8 mouse cellular contexts compared by ENCODE assay signal in genomic region chr2:164823181-164823585, GRCm38 (mm10). TPM values are rescaled to one million over a fixed set of nuclear protein-coding genes. Genes with fewer than 3 reads are reported as not detected.
DNase-seq lines count a peak whose midpoint lies in the region; ATAC-seq and TF ChIP-seq lines count a peak whose summit lies in the region.

No protein-coding gene starts in this region.

- TF ChIP-seq POLR2A in myocyte (IDR thresholded peaks at IDR 0.05; ENCODE audit: insufficient read length, low read depth): no peak

- H3K4me2 ChIP-seq in kidney, postnatal 0 days (ENCODE audit: low read length): peak overlapping the region; percentile 77
- peak overlapping the region; percentile 65 for H3K4me2 ChIP-seq in forebrain, embryonic 13.5 days
- peak overlapping the region; percentile 61 for H3K4me2 ChIP-seq in limb, embryonic 15.5 days
- H3K4me2 ChIP-seq in myocyte (ENCODE audit: low read depth): peak overlapping the region; percentile 76

- H3K9ac ChIP-seq in kidney, postnatal 0 days (ENCODE audit: low read depth, low read length): peak overlapping the region; percentile 59
- peak overlapping the region; percentile 76 for H3K9ac ChIP-seq in forebrain, embryonic 13.5 days
- H3K9ac ChIP-seq in limb, embryonic 15.5 days: peak overlapping the region; percentile 69

- peak overlapping the region; percentile 78 for H3K27ac ChIP-seq in kidney, postnatal 0 days
- peak overlapping the region; percentile 84 for H3K27ac ChIP-seq in forebrain, embryonic 13.5 days
- H3K27ac ChIP-seq in limb, embryonic 15.5 days: peak overlapping the region; percentile 86

- H3K4me3 ChIP-seq in kidney, postnatal 0 days (replicated peaks; ENCODE audit: low read depth, low read length): peak overlapping the region; percentile 77
- peak overlapping the region; percentile 63 for H3K4me3 ChIP-seq in forebrain, embryonic 13.5 days
- peak overlapping the region; percentile 84 for H3K4me3 ChIP-seq in limb, embryonic 15.5 days
- H3K4me3 ChIP-seq in myocyte: peak overlapping the region; percentile 74

- no peaks in the 10 kb centered on the region for H3K27me3 ChIP-seq in kidney, postnatal 0 days (ENCODE audit: insufficient read depth, low read length)
- no peaks in the 10 kb centered on the region for H3K27me3 ChIP-seq in Patski
- H3K27me3 ChIP-seq in forebrain, embryonic 13.5 days: no peaks in the 10 kb centered on the region
- H3K27me3 ChIP-seq in limb, embryonic 15.5 days: no peaks in the 10 kb centered on the region
- H3K27me3 ChIP-seq in myocyte (ENCODE audit: control insufficient read depth, insufficient read depth, insufficient read length): no peaks in the 10 kb centered on the region

- peaks cover 15% of the 10 kb centered on the region for H3K79me2 ChIP-seq in myocyte (ENCODE audit: control insufficient read depth, insufficient read depth)

- H3K36me3 ChIP-seq in kidney, postnatal 0 days (ENCODE audit: insufficient read depth, low read length): peaks cover 36% of the 10 kb centered on the region
- H3K36me3 ChIP-seq in forebrain, embryonic 13.5 days (ENCODE audit: poor library complexity, severe bottlenecking): peaks cover 59% of the 10 kb centered on the region
- H3K36me3 ChIP-seq in limb, embryonic 15.5 days: peaks cover 55% of the 10 kb centered on the region
- peaks cover 5% of the 10 kb centered on the region for H3K36me3 ChIP-seq in myocyte (ENCODE audit: control insufficient read depth, insufficient read depth)

- in situ Hi-C loops in Patski (cut with MboI; ENCODE audit: low pct_unique_long_range_greater_than_20kb): no loop called here

- CTCF ChIA-PET in Patski (lab: Charles Lee): interaction anchor here (1.1 to 1.3 kb wide), 3 partner anchors 14 to 45 kb away, joined by 3 to 4 read pairs (median 3); partner anchors contain the start of genes Acot8 and Zswim3

- POLR2A ChIA-PET in Patski (lab: Charles Lee): interaction anchor here (0.7 to 2.0 kb wide), 4 partner anchors 10 to 55 kb away, joined by 3 to 7 read pairs (median 4); partner anchors contain the start of genes Acot8, Ctsa and Zswim3

- H3K4me1 ChIP-seq in kidney, postnatal 0 days (replicated peaks; ENCODE audit: insufficient read depth, low read length): no peaks in the 10 kb centered on the region
- H3K4me1 ChIP-seq in forebrain, embryonic 13.5 days: peaks cover 20% of the 10 kb centered on the region
- peaks cover 13% of the 10 kb centered on the region; the same call in 1 of the 2 replicates for H3K4me1 ChIP-seq in limb, embryonic 15.5 days

- 2% methylated on average over 10 of the region's 10 CpGs for WGBS in kidney, postnatal 0 days
- 2% methylated on average over 10 of the region's 10 CpGs for WGBS in forebrain, embryonic 13.5 days
- WGBS in limb, embryonic 15.5 days: 2% methylated on average over 10 of the region's 10 CpGs

- TF ChIP-seq CTCF in kidney, postnatal 0 days (IDR thresholded peaks at IDR 0.05; ENCODE audit: low read depth): peak; percentile 20; the same call in 1 of the 2 replicates
- TF ChIP-seq CTCF in Patski (IDR thresholded peaks at IDR 0.05): no peak

- peak; percentile 41 for ATAC-seq in kidney, postnatal 0 days (replicated peaks; ENCODE audit: low FRiP score, low read depth)
- ATAC-seq in Patski: peak; percentile 24
- ATAC-seq in forebrain, embryonic 13.5 days: peak; percentile 67
- ATAC-seq in limb, embryonic 15.5 days (ENCODE audit: insufficient number of reproducible peaks, low FRiP score, low TSS enrichment, low read depth): peak; percentile 42; the same call in 1 of the 2 replicates

- H3ac ChIP-seq in myocyte (ENCODE audit: control insufficient read depth, insufficient read length): no peak overlapping the region

- peak; percentile 69 for DNase-seq in kidney, postnatal 0 days (ENCODE audit: low spot score)
- no peak for DNase-seq in kidney, adult 8-10 months
- no peak for DNase-seq in Patski (ENCODE audit: low read depth, low spot score)
- no peak for DNase-seq in layer of hippocampus, adult 18-20 months (ENCODE audit: low spot score in 2 of 2)
- DNase-seq in gastrocnemius, postnatal 25 days: no peak

- no peaks in the 10 kb centered on the region for H3K9me3 ChIP-seq in kidney, postnatal 0 days (replicated peaks; ENCODE audit: low read length)
- H3K9me3 ChIP-seq in forebrain, embryonic 13.5 days (replicated peaks): no peaks in the 10 kb centered on the region
- H3K9me3 ChIP-seq in limb, embryonic 15.5 days: no peaks in the 10 kb centered on the region

TF ChIP-seq in myocyte, 11 proteins besides CTCF, POLR2A, EP300 and RAD21:
- TF ChIP-seq MYOD1 (IDR thresholded peaks at IDR 0.05; ENCODE audit: control insufficient read depth in 1 of 3, insufficient read length in 2 of 3, low read depth in 2 of 3) (no peak), CEBPB (IDR thresholded peaks at IDR 0.05; ENCODE audit: insufficient read depth, poor library complexity, severe bottlenecking) (no peak), SRF (IDR thresholded peaks at IDR 0.05; ENCODE audit: control insufficient read depth, insufficient read length, low read depth) (no peak), REST (IDR thresholded peaks at IDR 0.05; ENCODE audit: insufficient read depth, insufficient read length) (no peak), TCF3 (IDR thresholded peaks at IDR 0.05; ENCODE audit: insufficient read length, low read depth) (no peak), MYOG (IDR thresholded peaks at IDR 0.05; ENCODE audit: control insufficient read depth in 1 of 3, insufficient read depth in 1 of 3, insufficient read length in 2 of 3, low read depth in 2 of 3) (no peak), TCF12 (IDR thresholded peaks at IDR 0.05; ENCODE audit: insufficient read depth, poor library complexity, severe bottlenecking) (no peak), POLR2AphosphoS2 (IDR thresholded peaks at IDR 0.05; ENCODE audit: insufficient read length, low read depth) (no peak), USF1 (IDR thresholded peaks at IDR 0.05; ENCODE audit: low read depth) (no peak)

RNA-seq across cellular contexts. Expression of gene Zswim1, which starts 0.7 kb away (rescaled TPM):
- polyA plus RNA-seq in kidney, postnatal 0 days (2015; fragmentation: Nextera tagmentation; extraction: Ambion mirVana): 15.5 and 15.8 TPM in 2 replicates
- polyA plus RNA-seq in Patski (2021): 13.2 TPM
- polyA plus RNA-seq in forebrain, embryonic 13.5 days (2015; fragmentation: Nextera tagmentation; extraction: Ambion mirVana): 22.1 and 23.2 TPM in 2 replicates
- polyA plus RNA-seq in limb, embryonic 15.5 days (2015; fragmentation: Nextera tagmentation; extraction: Ambion mirVana): 19.4 and 20.1 TPM in 2 replicates
- 13.3 TPM for polyA plus RNA-seq in myocyte (2012; fragmentation: generic; extraction: Trizol)
- total RNA-seq in layer of hippocampus, adult 18-20 months (2021): 10 to 100 TPM; 22.7 to 26.3 TPM
- 1 to 10 TPM; 3.7 to 3.8 TPM for total RNA-seq in gastrocnemius, postnatal 25 days (2021)

RNA-seq across cellular contexts. Expression of gene Spata25, which starts 5.2 kb away (rescaled TPM):
- polyA plus RNA-seq in kidney, postnatal 0 days (2015; fragmentation: Nextera tagmentation; extraction: Ambion mirVana): not detected in 2 replicates
- 0.14 TPM for polyA plus RNA-seq in Patski (2021)
- not detected in 2 replicates for polyA plus RNA-seq in forebrain, embryonic 13.5 days (2015; fragmentation: Nextera tagmentation; extraction: Ambion mirVana)
- not detected in 2 replicates for polyA plus RNA-seq in limb, embryonic 15.5 days (2015; fragmentation: Nextera tagmentation; extraction: Ambion mirVana)
- 0.40 TPM for polyA plus RNA-seq in myocyte (2012; fragmentation: generic; extraction: Trizol)
- under 1 TPM in 1 of 2 experiments, not detected in 1; 0.43 TPM for total RNA-seq in layer of hippocampus, adult 18-20 months (2021)
- total RNA-seq in gastrocnemius, postnatal 25 days (2021): not detected

RNA-seq across cellular contexts. Expression of gene Ctsa, which starts 9.5 kb away (rescaled TPM):
- 219 and 254 TPM in 2 replicates for polyA plus RNA-seq in kidney, postnatal 0 days (2015; fragmentation: Nextera tagmentation; extraction: Ambion mirVana)
- polyA plus RNA-seq in Patski (2021) (479 TPM), myocyte (2012; fragmentation: generic; extraction: Trizol) (202 TPM)
- 82.7 and 91.6 TPM in 2 replicates for polyA plus RNA-seq in forebrain, embryonic 13.5 days (2015; fragmentation: Nextera tagmentation; extraction: Ambion mirVana)
- polyA plus RNA-seq in limb, embryonic 15.5 days (2015; fragmentation: Nextera tagmentation; extraction: Ambion mirVana): 178 and 187 TPM in 2 replicates
- 100 to 1,000 TPM; 103 TPM for total RNA-seq in layer of hippocampus, adult 18-20 months (2021)
- total RNA-seq in gastrocnemius, postnatal 25 days (2021): 10 to 100 TPM; 42.9 to 49.2 TPM

RNA-seq across cellular contexts. Expression of gene Neurl2, which starts 10.1 kb away (rescaled TPM):
- polyA plus RNA-seq in kidney, postnatal 0 days (2015; fragmentation: Nextera tagmentation; extraction: Ambion mirVana): 9.2 and 9.4 TPM in 2 replicates
- polyA plus RNA-seq in Patski (2021) (2.6 TPM), myocyte (2012; fragmentation: generic; extraction: Trizol) (23.5 TPM)
- polyA plus RNA-seq in forebrain, embryonic 13.5 days (2015; fragmentation: Nextera tagmentation; extraction: Ambion mirVana): 4.0 and 4.2 TPM in 2 replicates
- 5.8 and 9.3 TPM in 2 replicates for polyA plus RNA-seq in limb, embryonic 15.5 days (2015; fragmentation: Nextera tagmentation; extraction: Ambion mirVana)
- total RNA-seq in layer of hippocampus, adult 18-20 months (2021): 1 to 10 TPM; 2.5 to 3.0 TPM
- 10 to 100 TPM; 28.9 to 35.0 TPM for total RNA-seq in gastrocnemius, postnatal 25 days (2021)

RNA-seq across cellular contexts. Expression of gene Zswim3, which starts 18.3 kb away (rescaled TPM):
- 5.2 and 5.4 TPM in 2 replicates for polyA plus RNA-seq in kidney, postnatal 0 days (2015; fragmentation: Nextera tagmentation; extraction: Ambion mirVana)
- polyA plus RNA-seq in Patski (2021): 6.8 TPM
- 11.7 and 12.1 TPM in 2 replicates for polyA plus RNA-seq in forebrain, embryonic 13.5 days (2015; fragmentation: Nextera tagmentation; extraction: Ambion mirVana)
- 7.5 and 7.9 TPM in 2 replicates for polyA plus RNA-seq in limb, embryonic 15.5 days (2015; fragmentation: Nextera tagmentation; extraction: Ambion mirVana)
- polyA plus RNA-seq in myocyte (2012; fragmentation: generic; extraction: Trizol): 3.3 TPM
- total RNA-seq in layer of hippocampus, adult 18-20 months (2021): 1 to 10 TPM; 9.1 to 9.3 TPM
- total RNA-seq in gastrocnemius, postnatal 25 days (2021): 1 to 10 TPM; 1.4 TPM
